Mouse (Mus musculus) liver, embryonic 15.5 days (tissue): ENCODE results near the gene Syne4. TPM values are rescaled to one million over a fixed set of nuclear protein-coding genes. Genes with fewer than 3 reads are reported as not detected.

Experiments used
- ATAC-seq: fragments of 200-750 bp; cut with Nextera tagmentation; 2 replicates; pipeline ENCODE4 v1.8.0; 2017; ENCODE audit warnings: moderate number of reproducible peaks, mild to moderate bottlenecking, moderate library complexity; ENCODE audit not compliant: insufficient read depth
- H3K27ac ChIP-seq: fragments of 300-500 bp; sonication (generic); replicated peaks from 2 replicates; pipeline ENCODE4 v1.5.1; 2015; ENCODE audit warnings: mild to moderate bottlenecking, inconsistent platforms
- H3K27me3 ChIP-seq: fragments of 300-500 bp; sonication (generic); 2 replicates; pipeline ENCODE4 v1.6.1; 2015; ENCODE audit warnings: mild to moderate bottlenecking, inconsistent platforms
- H3K36me3 ChIP-seq: fragments of 300-500 bp; sonication (generic); replicated peaks from 2 replicates; pipeline ENCODE4 v1.6.1; 2015; ENCODE audit warnings: moderate library complexity, mild to moderate bottlenecking, inconsistent platforms
- H3K4me1 ChIP-seq: fragments of 300-500 bp; sonication (generic); replicated peaks from 2 replicates; pipeline ENCODE4 v1.6.1; 2015; ENCODE audit warnings: inconsistent platforms
- H3K4me2 ChIP-seq: fragments of 300-500 bp; sonication (generic); 2 replicates; pipeline ENCODE4 v1.6.1; 2015; ENCODE audit warnings: moderate library complexity, mild to moderate bottlenecking, inconsistent platforms
- H3K4me3 ChIP-seq: fragments of 300-500 bp; sonication (generic); replicated peaks from 2 replicates; pipeline ENCODE4 v1.5.1; 2015; ENCODE audit warnings: mild to moderate bottlenecking, inconsistent platforms
- H3K9ac ChIP-seq: fragments of 300-500 bp; sonication (generic); 2 replicates; pipeline ENCODE4 v1.6.1; 2015; ENCODE audit warnings: moderate library complexity, mild to moderate bottlenecking, inconsistent platforms
- H3K9me3 ChIP-seq: fragments of 300-500 bp; sonication (generic); replicated peaks from 2 replicates; pipeline ENCODE4 v1.6.1; 2016; ENCODE audit warnings: inconsistent platforms
- WGBS: fragments of 180-500 bp; shearing (Covaris S2); methylation state at CpG from one replicate; pipeline ENCODE4 v1.1.7; 2015; ENCODE audit warnings: mixed read lengths; ENCODE audit not compliant: insufficient replicate concordance; 5-methylcytosine and 5-hydroxymethylcytosine counted together
- polyA plus RNA-seq: library from polyadenylated mRNA; unstranded; fragments of >200 nt; fragmentation: Nextera tagmentation; extraction: Ambion mirVana; gene quantifications from 2 replicates; pipeline ENCODE4 v1.2.1, GENCODE M21; 2015

Syne4 gene
- polyA plus RNA-seq, 1 experiment from 2014 or later, result 15.7 TPM

GRCm38 (mm10) chr7:30281522-30281921 is 33.1 kb upstream of the Syne4 start:
- no peak for ATAC-seq
- H3K9me3 ChIP-seq, result no peaks in the 10 kb centered on the region
- 60% methylated on average over 4 of the region's 4 CpGs for WGBS
- 0 out of 2 replicates have a peak, but pooled peaks cover 7% of the 10 kb centered on the region for H3K27me3 ChIP-seq
- H3K9ac ChIP-seq, result no peak overlapping the region
- H3K4me3 ChIP-seq, result no peak overlapping the region
- peaks cover 33% of the 10 kb centered on the region for H3K4me1 ChIP-seq
- peak overlapping the region; percentile 95 for H3K4me2 ChIP-seq
- no peak overlapping the region for H3K27ac ChIP-seq
- no peaks in the 10 kb centered on the region for H3K36me3 ChIP-seq

GRCm38 (mm10) chr7:30282740-30283139 is 31.9 kb upstream of the Syne4 start:
- no peak for ATAC-seq
- Histone ChIP-seq H3K4me3 (no peak overlapping the region), H3K9ac (no peak overlapping the region), H3K9me3 (no peaks in the 10 kb centered on the region), H3K27me3 (0 out of 2 replicates have a peak, but pooled peaks cover 7% of the 10 kb centered on the region), H3K27ac (no peak overlapping the region), H3K36me3 (no peaks in the 10 kb centered on the region), H3K4me1 (peaks cover 30% of the 10 kb centered on the region), H3K4me2 (no peak overlapping the region)
- 63% methylated on average over 7 of the region's 7 CpGs for WGBS

DNA sequence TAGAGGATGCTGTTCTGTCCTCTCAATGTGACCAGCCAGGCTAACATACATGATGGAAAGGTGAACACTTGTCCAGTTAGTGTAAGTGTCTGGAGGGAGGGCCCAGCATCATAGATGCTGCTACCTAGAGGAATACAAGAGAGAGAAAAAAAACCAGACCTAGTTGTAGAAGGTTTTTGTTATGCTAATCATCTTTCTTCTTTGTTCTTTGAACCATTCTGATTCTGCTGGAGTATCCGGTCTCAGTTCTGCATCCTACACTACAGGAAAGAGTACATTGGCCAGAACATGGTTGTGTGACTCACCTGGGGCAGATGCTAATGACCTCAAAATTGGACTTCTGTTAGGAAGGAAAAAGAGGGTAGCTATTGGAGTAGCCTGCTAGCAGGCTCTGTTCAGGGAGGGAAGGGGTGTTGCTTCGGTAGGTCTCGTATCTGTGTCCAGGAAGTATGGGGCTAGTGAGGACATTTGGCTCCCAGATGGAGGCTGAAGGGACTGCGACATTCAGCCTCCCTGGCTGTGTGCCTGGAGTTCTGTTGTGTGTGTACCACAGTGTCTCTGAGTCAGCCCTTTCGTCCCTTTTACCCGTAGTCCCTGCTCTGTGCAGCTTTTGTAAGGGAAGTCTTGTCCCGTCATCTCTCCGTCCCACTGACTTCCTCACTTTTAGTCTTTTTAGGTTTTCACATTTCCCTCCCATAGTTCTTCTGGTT is 27.8 kb upstream of the Syne4 start:
- Histone ChIP-seq H3K9ac (no peak overlapping the region), H3K9me3 (no peaks in the 10 kb centered on the region), H3K4me3 (no peak overlapping the region), H3K27ac (no peak overlapping the region), H3K27me3 (peaks cover 28% of the 10 kb centered on the region), H3K4me1 (no peaks in the 10 kb centered on the region), H3K4me2 (no peak overlapping the region), H3K36me3 (no peaks in the 10 kb centered on the region)
- ATAC-seq, result no peak
- whole genome bisulfite sequencing, result 56% methylated on average over 8 of the region's 8 CpGs

DNA sequence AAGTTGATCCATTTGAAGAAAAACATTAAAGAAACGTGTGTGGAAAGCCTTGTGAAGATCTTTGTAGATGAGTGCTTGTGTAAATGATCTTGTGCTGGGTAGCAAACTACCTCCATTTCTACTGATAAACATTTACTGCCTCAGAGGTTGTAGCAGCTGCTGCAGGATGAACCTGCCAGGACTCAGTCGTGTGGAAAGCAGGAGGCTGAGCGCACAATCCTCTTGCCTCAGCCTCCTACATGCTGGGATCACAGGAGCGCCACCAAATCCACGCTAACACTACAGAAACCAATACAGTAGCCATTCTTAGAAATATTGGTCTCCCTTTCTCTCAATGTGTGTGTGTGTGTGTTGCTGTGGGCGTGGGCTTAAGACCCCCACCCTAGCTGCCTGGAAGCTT is 26.6 kb upstream of the Syne4 start:
- H3K9ac ChIP-seq, result no peak overlapping the region
- H3K4me2 ChIP-seq, result no peak overlapping the region
- no peak for ATAC-seq
- H3K9me3 ChIP-seq, result no peaks in the 10 kb centered on the region
- WGBS, result 56% methylated on average over 6 of the region's 6 CpGs
- H3K27ac ChIP-seq, result no peak overlapping the region
- H3K4me1 ChIP-seq, result no peaks in the 10 kb centered on the region
- H3K4me3 ChIP-seq, result no peak overlapping the region
- no peaks in the 10 kb centered on the region for H3K36me3 ChIP-seq
- peaks cover 32% of the 10 kb centered on the region for H3K27me3 ChIP-seq

DNA sequence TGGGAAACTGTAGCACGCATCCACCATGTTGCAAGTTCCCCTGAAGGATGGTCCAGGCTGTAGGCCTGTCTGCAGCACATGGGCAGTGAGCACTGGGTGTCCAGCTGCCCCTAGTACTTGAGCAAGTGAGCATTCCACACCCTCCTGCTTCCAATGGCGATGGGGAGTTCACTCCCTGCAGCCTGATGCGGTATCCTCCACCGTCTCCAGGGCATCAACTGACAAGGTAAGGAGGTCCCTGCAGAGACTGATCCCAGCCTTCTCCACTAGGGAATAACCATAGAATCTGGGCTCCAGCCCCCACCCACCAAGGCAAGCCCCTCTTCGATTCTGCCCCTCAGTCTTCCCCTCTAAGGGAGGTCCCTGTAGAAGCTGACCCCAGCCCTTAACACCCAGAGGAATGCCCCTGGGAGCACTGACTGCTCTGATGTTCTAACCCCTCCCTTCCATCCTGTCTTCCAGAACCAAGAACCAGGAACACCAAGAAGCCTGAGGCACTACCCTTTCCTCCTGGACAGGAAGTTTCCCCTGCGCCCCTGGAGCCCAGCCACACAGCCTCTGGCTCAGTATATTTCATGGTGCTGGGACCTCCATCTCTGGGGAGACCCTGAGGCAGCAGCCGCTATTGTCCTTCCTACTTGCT is 25.4 kb upstream of the Syne4 start:
- Histone ChIP-seq H3K9me3 (no peaks in the 10 kb centered on the region), H3K4me1 (no peaks in the 10 kb centered on the region), H3K4me2 (no peak overlapping the region), H3K9ac (no peak overlapping the region), H3K27ac (no peak overlapping the region), H3K36me3 (no peaks in the 10 kb centered on the region), H3K4me3 (no peak overlapping the region), H3K27me3 (peaks cover 32% of the 10 kb centered on the region)
- 52% methylated on average over 7 of the region's 7 CpGs for WGBS
- ATAC-seq, result no peak

GRCm38 (mm10) chr7:30289714-30290399 is 24.8 kb upstream of the Syne4 start:
- Histone ChIP-seq H3K27ac (no peak overlapping the region), H3K9me3 (no peaks in the 10 kb centered on the region), H3K4me2 (no peak overlapping the region), H3K27me3 (peaks cover 32% of the 10 kb centered on the region), H3K4me1 (no peaks in the 10 kb centered on the region), H3K4me3 (no peak overlapping the region), H3K9ac (no peak overlapping the region), H3K36me3 (no peaks in the 10 kb centered on the region)
- no peak for ATAC-seq
- 52% methylated on average over 10 of the region's 10 CpGs for whole genome bisulfite sequencing

DNA sequence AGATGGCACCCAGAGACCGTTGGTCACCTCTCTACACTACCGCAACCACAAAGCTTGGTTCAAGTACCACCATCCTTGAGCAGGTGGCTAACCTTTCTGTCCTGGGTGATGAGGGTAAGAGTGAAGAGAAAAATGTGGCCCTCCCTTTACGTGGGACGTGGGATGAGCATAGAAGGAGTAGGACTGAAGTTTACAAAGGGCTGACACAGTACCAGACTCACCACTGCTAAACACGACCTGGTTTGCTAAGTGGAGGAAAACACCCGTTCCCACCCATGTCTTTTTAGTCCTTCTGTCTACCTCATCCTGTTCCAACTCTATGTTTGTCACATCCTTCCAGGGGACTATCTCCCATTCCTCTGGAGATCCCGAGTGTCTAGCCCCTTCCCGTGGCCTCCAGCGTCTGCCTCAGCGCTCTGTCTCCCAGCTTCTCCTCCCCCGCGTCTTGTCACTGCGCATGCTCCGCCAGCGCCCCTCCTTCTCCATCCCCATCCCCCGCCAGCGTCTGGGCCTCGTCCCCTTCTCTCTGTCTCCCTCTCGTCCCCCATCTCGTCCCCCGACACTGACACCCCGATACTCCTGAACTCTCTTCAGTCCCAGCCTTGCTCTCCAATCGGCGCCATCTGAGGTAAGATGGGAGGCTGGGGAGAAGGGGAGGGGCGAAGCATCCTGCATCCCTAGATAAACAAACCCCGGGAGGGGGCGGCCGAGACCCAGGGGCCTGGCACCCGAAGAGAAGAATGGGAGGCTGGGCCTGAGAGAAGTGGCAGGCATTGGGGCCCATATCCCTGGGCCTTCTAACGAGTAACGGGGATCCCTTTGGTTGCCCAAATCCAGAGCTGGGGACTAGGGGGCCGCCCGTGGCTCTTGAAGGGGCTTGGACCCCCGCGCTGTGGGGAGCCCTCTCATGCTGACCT is 23.1 kb upstream of the Syne4 start, which contains the start of gene Clip3:
TSS of gene Clip3 (plus strand) at position 514 of the 917 bp plus-strand sequence.
- H3K27ac ChIP-seq, result no peak within 1 kb of the TSS
- peaks cover 25% of the 10 kb centered on the region for H3K27me3 ChIP-seq
- ATAC-seq, result no peak

GRCm38 (mm10) chr7:30293795-30294194 is 20.8 kb upstream of the Syne4 start:
- no peaks in the 10 kb centered on the region for H3K4me1 ChIP-seq
- H3K4me3 ChIP-seq, result no peak overlapping the region
- no peak overlapping the region for H3K9ac ChIP-seq
- no peaks in the 10 kb centered on the region for H3K36me3 ChIP-seq
- no peaks in the 10 kb centered on the region for H3K9me3 ChIP-seq
- peaks cover 22% of the 10 kb centered on the region for H3K27me3 ChIP-seq
- H3K27ac ChIP-seq, result no peak overlapping the region
- H3K4me2 ChIP-seq, result no peak overlapping the region
- WGBS, result 66% methylated on average over 13 of the region's 13 CpGs
- no peak for ATAC-seq

More for the DNA sequence above, 23.1 kb upstream of the Syne4 start, which contains the start of gene Clip3:
- no peak within 1 kb of the TSS for H3K9ac ChIP-seq
- H3K36me3 ChIP-seq, result no peaks in the 10 kb centered on the region
- 11% methylated on average over 35 of the region's 35 CpGs for WGBS
- no peaks in the 10 kb centered on the region for H3K9me3 ChIP-seq
- H3K4me3 ChIP-seq, result peak within 1 kb of the TSS; percentile 15; the same call in 1 of the 2 replicates
- no peak within 1 kb of the TSS; the same call in 1 of the 2 replicates for H3K4me2 ChIP-seq
- no peaks in the 10 kb centered on the region for H3K4me1 ChIP-seq

DNA sequence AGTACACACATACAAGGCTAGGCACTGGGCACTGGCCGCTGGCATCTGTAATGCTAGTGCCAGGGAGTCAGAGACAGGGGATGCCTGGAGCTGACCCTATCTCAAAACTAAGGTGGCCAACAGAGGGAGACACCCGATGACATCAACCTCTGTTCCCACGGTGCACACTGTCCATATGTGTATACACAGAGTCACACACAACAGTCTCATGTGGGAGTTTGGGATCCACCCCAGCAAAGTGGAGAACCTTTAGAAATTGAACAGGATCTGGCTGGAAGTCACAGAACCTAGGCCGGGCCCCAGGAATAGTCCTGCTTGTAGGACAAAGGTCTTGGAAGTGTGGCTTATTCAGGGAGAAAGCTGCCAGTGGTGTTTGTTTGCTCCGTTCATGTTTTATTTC is 20.3 kb upstream of the Syne4 start:
- Histone ChIP-seq H3K27ac (no peak overlapping the region), H3K4me3 (no peak overlapping the region), H3K36me3 (no peaks in the 10 kb centered on the region), H3K27me3 (peaks cover 17% of the 10 kb centered on the region), H3K4me2 (no peak overlapping the region), H3K9ac (no peak overlapping the region), H3K9me3 (no peaks in the 10 kb centered on the region), H3K4me1 (no peaks in the 10 kb centered on the region)
- 59% methylated on average over 5 of the region's 5 CpGs for WGBS
- ATAC-seq, result no peak

DNA sequence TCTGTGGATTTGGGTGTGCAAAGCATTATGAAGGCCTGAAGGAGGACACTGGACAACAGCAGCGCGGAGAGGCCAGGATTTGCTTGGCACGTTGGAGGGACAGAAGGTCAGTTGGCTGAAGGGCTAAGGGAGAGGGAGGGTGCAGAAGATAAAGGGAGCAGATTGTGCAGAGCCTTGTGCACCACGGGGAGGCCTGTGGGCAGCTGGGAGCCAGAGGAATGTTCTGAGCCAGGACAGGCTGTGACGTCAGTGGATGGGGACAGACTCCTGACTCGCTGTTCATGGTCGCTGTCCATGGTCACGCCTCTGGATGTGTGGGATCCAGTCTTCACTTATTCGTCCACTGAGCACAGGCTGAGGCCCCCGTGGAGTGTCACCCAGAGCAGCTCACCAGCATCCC is 19.5 kb upstream of the Syne4 start:
- H3K27ac ChIP-seq, result no peak overlapping the region
- no peak overlapping the region for H3K4me3 ChIP-seq
- no peak overlapping the region for H3K4me2 ChIP-seq
- H3K36me3 ChIP-seq, result no peaks in the 10 kb centered on the region
- H3K9ac ChIP-seq, result no peak overlapping the region
- ATAC-seq, result no peak
- H3K9me3 ChIP-seq, result no peaks in the 10 kb centered on the region
- no peaks in the 10 kb centered on the region for H3K4me1 ChIP-seq
- 35% methylated on average over 10 of the region's 10 CpGs for WGBS
- H3K27me3 ChIP-seq, result peaks cover 11% of the 10 kb centered on the region
